Mouse (Mus musculus) forebrain, embryonic 11.5 days (tissue): Measurements from ENCODE around the gene Chmp5. TPM values are rescaled to one million over a fixed set of nuclear protein-coding genes. Genes with fewer than 3 reads are reported as not detected.

Source experiments
- ATAC-seq: fragments of 200-750 bp; cut with Nextera tagmentation; replicated peaks from 2 replicates; pipeline ENCODE4 v1.8.0; 2017; ENCODE audit warnings: moderate TSS enrichment; ENCODE audit not compliant: low FRiP score
- DNase-seq: peaks from one replicate; pipeline ENCODE4 v3.0.0-alpha.2; 2017; ENCODE audit warnings: low spot score
- H3K27ac ChIP-seq: fragments of 300-500 bp; sonication (generic); 2 replicates; pipeline ENCODE4 v1.5.1; 2014; ENCODE audit warnings: low read depth, low read length
- H3K27me3 ChIP-seq: fragments of 300-500 bp; sonication (generic); 2 replicates; pipeline ENCODE4 v1.6.1; 2014; ENCODE audit warnings: mild to moderate bottlenecking, low read length, mixed read lengths; ENCODE audit not compliant: control insufficient read depth, insufficient read depth
- H3K36me3 ChIP-seq: fragments of 300-500 bp; sonication (generic); 2 replicates; pipeline ENCODE4 v1.6.1; 2014; ENCODE audit warnings: mild to moderate bottlenecking, low read length, moderate library complexity, mixed read lengths; ENCODE audit not compliant: control insufficient read depth, insufficient read depth
- H3K4me1 ChIP-seq: fragments of 300-500 bp; sonication (generic); replicated peaks from 2 replicates; pipeline ENCODE4 v1.6.1; 2014; ENCODE audit warnings: low read length, mixed read lengths; ENCODE audit not compliant: control insufficient read depth, insufficient read depth
- H3K4me2 ChIP-seq: fragments of 300-500 bp; sonication (generic); 2 replicates; pipeline ENCODE4 v1.6.1; 2014; ENCODE audit warnings: low read depth, mild to moderate bottlenecking, low read length, moderate library complexity, mixed read lengths; ENCODE audit not compliant: severe bottlenecking
- H3K4me3 ChIP-seq: fragments of 300-500 bp; sonication (generic); 2 replicates; pipeline ENCODE4 v1.5.1; 2014; ENCODE audit warnings: low read depth, low read length
- H3K9ac ChIP-seq: fragments of 300-500 bp; sonication (generic); 2 replicates; pipeline ENCODE4 v1.6.1; 2014; ENCODE audit warnings: low read length
- H3K9me3 ChIP-seq: fragments of 300-500 bp; sonication (generic); 2 replicates; pipeline ENCODE4 v1.6.1; 2016; ENCODE audit warnings: low read length, mixed read lengths; ENCODE audit not compliant: control insufficient read depth
- WGBS: fragments of 180-500 bp; shearing (Covaris S2); extraction: QIAGEN DNeasy Blood & Tissue Kit; methylation state at CpG from one replicate; pipeline ENCODE4 v1.1.7; 2014; 5-methylcytosine and 5-hydroxymethylcytosine counted together
- polyA plus RNA-seq: library from polyadenylated mRNA; unstranded; fragments of >200 nt; fragmentation: Nextera tagmentation; extraction: Ambion mirVana; gene quantifications from 2 replicates; pipeline ENCODE4 v1.2.1, GENCODE M21; 2014

The Chmp5 gene
- 120 and 134 TPM in 2 replicates for polyA plus RNA-seq

- no peaks in the 10 kb centered on the region for H3K9me3 ChIP-seq
- under 1% methylated on average over 50 of the region's 50 CpGs for WGBS
- no peaks in the 10 kb centered on the region for H3K27me3 ChIP-seq
- H3K4me1 ChIP-seq = no peaks in the 10 kb centered on the region; the same call in 1 of the 2 replicates
- H3K27ac ChIP-seq = peak within 1 kb of the TSS; percentile 66
- ATAC-seq (peak; percentile 97), DNase-seq (peak; percentile 99)
- H3K4me2 ChIP-seq = peak within 1 kb of the TSS; percentile 71
- peaks cover 9% of the 10 kb centered on the region; the same call in 1 of the 2 replicates for H3K36me3 ChIP-seq
- peak within 1 kb of the TSS; percentile 94 for H3K9ac ChIP-seq
- H3K4me3 ChIP-seq = peak within 1 kb of the TSS; percentile 84
Measured at GRCm38 (mm10) chr4:40948160-40948708, at the start of gene Chmp5, which contains the start of gene Bag1. Chmp5 (plus strand) TSS chr4:40948407. Bag1 (minus strand) TSS chr4:40948294.

- H3K9me3 ChIP-seq = no peaks in the 10 kb centered on the region
- no peaks in the 10 kb centered on the region for H3K36me3 ChIP-seq
- ATAC-seq (no peak), DNase-seq (no peak)
- no peak overlapping the region for H3K4me3 ChIP-seq
- H3K9ac ChIP-seq = no peak overlapping the region
- H3K4me2 ChIP-seq = no peak overlapping the region
- no peaks in the 10 kb centered on the region for H3K27me3 ChIP-seq
- no peak overlapping the region for H3K27ac ChIP-seq
- WGBS = 81% methylated on average over 6 of the region's 6 CpGs
- H3K4me1 ChIP-seq = no peaks in the 10 kb centered on the region
Measured at GRCm38 (mm10) chr4:40898476-40899044, 49.6 kb upstream of the Chmp5 start.

GRCm38 (mm10) chr4:40899264-40899663 is 48.9 kb upstream of the Chmp5 start:
- H3K27ac ChIP-seq = no peak overlapping the region
- H3K4me3 ChIP-seq = no peak overlapping the region
- H3K4me1 ChIP-seq = no peaks in the 10 kb centered on the region
- no peaks in the 10 kb centered on the region for H3K9me3 ChIP-seq
- H3K27me3 ChIP-seq = no peaks in the 10 kb centered on the region
- H3K36me3 ChIP-seq = no peaks in the 10 kb centered on the region
- ATAC-seq = no peak
- WGBS = 62% methylated on average over 2 of the region's 2 CpGs
- no peak overlapping the region for H3K4me2 ChIP-seq
- H3K9ac ChIP-seq = no peak overlapping the region
- no peak for DNase-seq

- no peaks in the 10 kb centered on the region for H3K27me3 ChIP-seq
- 91% methylated on average over 3 of the region's 3 CpGs for WGBS
- H3K9me3 ChIP-seq = no peaks in the 10 kb centered on the region
- no peak overlapping the region for H3K27ac ChIP-seq
- no peaks in the 10 kb centered on the region for H3K36me3 ChIP-seq
- ATAC-seq = no peak
- no peak overlapping the region for H3K4me2 ChIP-seq
- H3K9ac ChIP-seq = no peak overlapping the region
- no peaks in the 10 kb centered on the region for H3K4me1 ChIP-seq
- H3K4me3 ChIP-seq = no peak overlapping the region
- DNase-seq = no peak
Measured at GRCm38 (mm10) chr4:40900071-40900470, 48.1 kb upstream of the Chmp5 start.

- ATAC-seq = no peak
- WGBS = 81% methylated on average over 4 of the region's 4 CpGs
Measured at GRCm38 (mm10) chr4:40900612-40901011, 47.6 kb upstream of the Chmp5 start.

GRCm38 (mm10) chr4:40906298-40906697 is 41.9 kb upstream of the Chmp5 start:
- Histone ChIP-seq H3K4me3 (no peak overlapping the region), H3K4me2 (no peak overlapping the region), H3K9me3 (no peaks in the 10 kb centered on the region), H3K9ac (no peak overlapping the region), H3K36me3 (no peaks in the 10 kb centered on the region), H3K4me1 (no peaks in the 10 kb centered on the region), H3K27ac (no peak overlapping the region), H3K27me3 (no peaks in the 10 kb centered on the region)
- ATAC-seq (no peak), DNase-seq (no peak)
- WGBS = 58% methylated on average over 1 of the region's 1 CpGs

More at GRCm38 (mm10) chr4:40900612-40901011, 47.6 kb upstream of the Chmp5 start:
- no peak overlapping the region for H3K9ac ChIP-seq
- no peaks in the 10 kb centered on the region for H3K4me1 ChIP-seq
- H3K27ac ChIP-seq = no peak overlapping the region
- no peaks in the 10 kb centered on the region for H3K9me3 ChIP-seq
- H3K27me3 ChIP-seq = no peaks in the 10 kb centered on the region
- no peaks in the 10 kb centered on the region for H3K36me3 ChIP-seq
- H3K4me3 ChIP-seq = no peak overlapping the region
- no peak for DNase-seq
- H3K4me2 ChIP-seq = no peak overlapping the region

- no peaks in the 10 kb centered on the region for H3K9me3 ChIP-seq
- H3K36me3 ChIP-seq = no peaks in the 10 kb centered on the region
- no peak overlapping the region for H3K4me2 ChIP-seq
- no peak overlapping the region for H3K27ac ChIP-seq
- 65% methylated on average over 20 of the region's 20 CpGs for WGBS
- H3K9ac ChIP-seq = no peak overlapping the region
- H3K4me1 ChIP-seq = no peaks in the 10 kb centered on the region
- H3K4me3 ChIP-seq = no peak overlapping the region
- H3K27me3 ChIP-seq = no peaks in the 10 kb centered on the region
- DNase-seq = no peak
- no peak for ATAC-seq
Measured at GRCm38 (mm10) chr4:40908261-40908969, 39.8 kb upstream of the Chmp5 start.

- DNase-seq (no peak), ATAC-seq (no peak)
- Histone ChIP-seq H3K9me3 (no peaks in the 10 kb centered on the region), H3K9ac (no peak overlapping the region), H3K27me3 (no peaks in the 10 kb centered on the region), H3K4me3 (no peak overlapping the region), H3K4me2 (no peak overlapping the region), H3K4me1 (no peaks in the 10 kb centered on the region), H3K36me3 (no peaks in the 10 kb centered on the region), H3K27ac (no peak overlapping the region)
Measured at GRCm38 (mm10) chr4:40914287-40914867, 33.8 kb upstream of the Chmp5 start.
